Mouse (Mus musculus) forebrain, embryonic 16.5 days (tissue): ENCODE measurements around the gene Tomm6. TPM values are rescaled to one million over a fixed set of nuclear protein-coding genes. Genes with fewer than 3 reads are reported as not detected.

ENCODE experiments used
- ATAC-seq: fragments of 200-750 bp; cut with Nextera tagmentation; 2 replicates; pipeline ENCODE4 v1.8.0; 2017; ENCODE audit warnings: mild to moderate bottlenecking, moderate library complexity
- H3K27ac ChIP-seq: fragments of 300-500 bp; sonication (generic); 2 replicates; pipeline ENCODE4 v1.5.1; 2014; ENCODE audit warnings: low read length, control low read depth
- H3K27me3 ChIP-seq: fragments of 300-500 bp; sonication (generic); replicated peaks from 2 replicates; pipeline ENCODE4 v1.6.1; 2014; ENCODE audit warnings: low read length; ENCODE audit not compliant: control insufficient read depth, insufficient read depth
- H3K36me3 ChIP-seq: fragments of 300-500 bp; sonication (generic); 2 replicates; pipeline ENCODE4 v1.6.1; 2014; ENCODE audit not compliant: control insufficient read depth, insufficient read depth
- H3K4me1 ChIP-seq: fragments of 300-500 bp; sonication (generic); replicated peaks from 2 replicates; pipeline ENCODE4 v1.6.1; 2014; ENCODE audit warnings: low read length; ENCODE audit not compliant: control insufficient read depth, insufficient read depth
- H3K4me2 ChIP-seq: fragments of 300-500 bp; sonication (generic); 2 replicates; pipeline ENCODE4 v1.6.1; 2014; ENCODE audit warnings: mild to moderate bottlenecking, low read length, control low read depth
- H3K4me3 ChIP-seq: fragments of 300-500 bp; sonication (generic); replicated peaks from 2 replicates; pipeline ENCODE4 v1.5.1; 2014; ENCODE audit warnings: mild to moderate bottlenecking, low read length, control low read depth
- H3K9ac ChIP-seq: fragments of 300-500 bp; sonication (generic); replicated peaks from 2 replicates; pipeline ENCODE4 v1.6.1; 2014; ENCODE audit warnings: low read depth, low read length, control low read depth
- H3K9me3 ChIP-seq: fragments of 300-500 bp; sonication (generic); 2 replicates; pipeline ENCODE4 v1.6.1; 2016; ENCODE audit warnings: low read length; ENCODE audit not compliant: control insufficient read depth
- WGBS: fragments of 180-500 bp; shearing (Covaris S2); extraction: QIAGEN DNeasy Blood & Tissue Kit; methylation state at CpG from one replicate; pipeline ENCODE4 v1.1.7; 2014; 5-methylcytosine and 5-hydroxymethylcytosine counted together
- polyA plus RNA-seq: library from polyadenylated mRNA; unstranded; fragments of >200 nt; fragmentation: Nextera tagmentation; extraction: Ambion mirVana; gene quantifications from 2 replicates; pipeline ENCODE4 v1.2.1, GENCODE M21; 2015

Gene Tomm6
- polyA plus RNA-seq, 1 experiment from 2014 or later, result 228 TPM

GRCm38 (mm10) chr17:47646683-47647082 is 41.5 kb downstream of the Tomm6 start:
- Histone ChIP-seq H3K9ac (no peak overlapping the region), H3K36me3 (peaks cover 6% of the 10 kb centered on the region), H3K9me3 (no peaks in the 10 kb centered on the region), H3K27me3 (no peaks in the 10 kb centered on the region), H3K4me3 (no peak overlapping the region), H3K27ac (no peak overlapping the region), H3K4me1 (no peaks in the 10 kb centered on the region), H3K4me2 (no peak overlapping the region)
- no peak for ATAC-seq
- 71% methylated on average over 1 of the region's 1 CpGs for WGBS

GRCm38 (mm10) chr17:47642992-47643391 is 45.2 kb downstream of the Tomm6 start:
- no peak overlapping the region for H3K4me2 ChIP-seq
- H3K4me3 ChIP-seq, result no peak overlapping the region
- 94% methylated on average over 2 of the region's 2 CpGs for WGBS
- H3K4me1 ChIP-seq, result no peaks in the 10 kb centered on the region
- H3K36me3 ChIP-seq, result no peaks in the 10 kb centered on the region
- H3K27ac ChIP-seq, result no peak overlapping the region
- no peak overlapping the region for H3K9ac ChIP-seq
- no peaks in the 10 kb centered on the region for H3K27me3 ChIP-seq
- no peaks in the 10 kb centered on the region for H3K9me3 ChIP-seq
- ATAC-seq, result no peak

Other genes starting within 250 kb of the Tomm6 start
- 24.9 and 25.7 TPM in 2 replicates for gene Taf8, start 186.1 kb downstream of the Tomm6 start, polyA plus RNA-seq
- gene Ccnd3, start 183.3 kb downstream of the Tomm6 start, polyA plus RNA-seq, result 58.5 and 66.0 TPM in 2 replicates
- 32.9 and 36.1 TPM in 2 replicates for gene Bysl, start 76.9 kb downstream of the Tomm6 start, polyA plus RNA-seq
- 51.6 and 51.8 TPM in 2 replicates for gene Med20, start 76.8 kb downstream of the Tomm6 start, polyA plus RNA-seq
- gene Gm20517, start 76.8 kb downstream of the Tomm6 start, polyA plus RNA-seq, result 2.3 and 2.9 TPM in 2 replicates
- gene Usp49, start 57.7 kb downstream of the Tomm6 start, polyA plus RNA-seq, result 8.6 and 9.1 TPM in 2 replicates
- 21.3 and 27.1 TPM in 2 replicates for gene Frs3, start 644 bp upstream of the Tomm6 start, polyA plus RNA-seq
- gene Gm21981, start 6.1 kb upstream of the Tomm6 start, polyA plus RNA-seq, result 0.48 and 0.60 TPM in 2 replicates
- 0.54 and 1.0 TPM in 2 replicates for gene Prickle4, start 6.3 kb upstream of the Tomm6 start, polyA plus RNA-seq
- gene Pgc, start 38.5 kb upstream of the Tomm6 start, polyA plus RNA-seq, result not detected in 2 replicates
- 2.2 TPM in 2 replicates for gene Tfeb, start 48.6 kb upstream of the Tomm6 start, polyA plus RNA-seq
- gene Mdfi, start 146.3 kb upstream of the Tomm6 start, polyA plus RNA-seq, result 2.0 and 2.5 TPM in 2 replicates
- gene Foxp4, start 236.3 kb upstream of the Tomm6 start, polyA plus RNA-seq, result 29.1 and 29.6 TPM in 2 replicates